Mouse (Mus musculus): ENCODE results near the gene Tmem44. TPM values are rescaled to one million over a fixed set of nuclear protein-coding genes. Genes with fewer than 3 reads are reported as not detected.
"Not testable (repeated sequence)": the region's sequence is repeated elsewhere in the genome, so short reads cannot be mapped to it uniquely, and the experiment has no call there.

Tmem44 gene
- polyA plus RNA-seq, 1 experiment from 2014 or later = 39.3 TPM

DNA sequence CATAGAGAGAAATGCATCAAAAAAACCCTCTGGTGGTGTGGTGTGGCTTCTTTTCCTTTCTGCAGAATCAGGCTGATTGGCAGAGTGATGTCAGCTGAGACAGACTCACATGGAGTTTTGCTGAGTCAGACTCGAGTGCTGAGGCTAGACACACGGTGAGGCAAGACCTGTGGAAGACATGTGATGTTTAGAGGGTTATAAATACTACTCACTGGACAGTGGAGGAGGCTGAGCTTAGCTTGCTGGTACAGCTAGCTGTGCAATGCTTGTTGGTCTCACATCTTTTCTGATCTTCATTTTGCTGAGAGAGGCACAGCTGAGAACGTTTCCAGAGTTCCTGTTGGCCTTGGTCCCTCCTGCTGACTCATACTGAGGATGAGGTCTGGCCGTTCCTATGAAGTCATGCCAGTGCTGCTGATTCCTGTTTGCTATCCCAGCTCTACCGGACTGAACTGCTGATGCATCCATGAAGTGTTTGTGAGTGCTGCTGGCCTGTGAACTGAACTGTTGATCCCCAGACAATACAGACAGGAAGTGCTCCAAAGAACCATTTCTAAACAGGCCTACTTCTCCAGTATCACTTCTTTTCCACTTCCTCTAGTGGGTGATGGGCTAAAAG, 84.9 kb downstream of the Tmem44 start:
- H3K4me3 ChIP-seq = no peak overlapping the region
- DNase-seq (ENCODE audit: low spot score) = no peak
- no peaks in the 10 kb centered on the region for H3K4me1 ChIP-seq (replicated peaks)
- no peaks in the 10 kb centered on the region for H3K36me3 ChIP-seq
- no peaks in the 10 kb centered on the region for H3K27me3 ChIP-seq (ENCODE audit: insufficient read depth, poor library complexity, severe bottlenecking)
- WGBS = 75% methylated on average over 5 of the region's 5 CpGs
- H3K27ac ChIP-seq = no peak overlapping the region
- peaks cover 6% of the 10 kb centered on the region; the same call in 1 of the 2 replicates for H3K9me3 ChIP-seq

DNA sequence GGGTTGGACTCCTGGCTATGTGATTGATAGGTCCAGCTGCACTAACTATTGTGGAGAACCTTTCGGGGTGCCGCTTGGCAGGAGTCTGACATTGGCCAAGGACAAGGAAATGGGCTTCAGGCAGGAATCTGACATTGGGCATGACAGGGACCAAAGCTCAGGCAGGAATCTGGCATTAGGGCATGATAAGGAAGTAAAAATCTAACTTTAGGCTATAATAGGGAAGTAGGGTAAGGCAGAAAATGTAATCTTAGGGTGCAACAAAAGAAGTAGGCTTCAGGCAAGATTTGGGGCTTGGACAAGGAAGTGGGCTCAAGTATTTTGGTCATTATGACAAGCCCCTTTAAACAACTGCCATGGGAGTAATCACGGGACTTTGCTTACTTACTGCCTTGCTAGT, 85.9 kb downstream of the Tmem44 start:
- H3K27me3 ChIP-seq (ENCODE audit: insufficient read depth, poor library complexity, severe bottlenecking); H3K27ac ChIP-seq: not testable (repeated sequence)

More for the DNA sequence above, 85.9 kb downstream of the Tmem44 start:
- not testable (repeated sequence) for H3K9me3 ChIP-seq; H3K36me3 ChIP-seq; H3K4me1 ChIP-seq (replicated peaks); DNase-seq (ENCODE audit: low spot score); H3K4me3 ChIP-seq
- WGBS = 87% methylated on average over 3 of the region's 3 CpGs

Other genes starting within 250 kb of the Tmem44 start
- 1.7 and 1.8 TPM in 2 replicates for gene Gp5, start 240.1 kb downstream of the Tmem44 start, polyA plus RNA-seq (2016; fragmentation: Nextera tagmentation; extraction: Ambion mirVana)
- gene Atp13a3, start 144.9 kb downstream of the Tmem44 start, polyA plus RNA-seq (2016; fragmentation: Nextera tagmentation; extraction: Ambion mirVana) = 7.0 and 7.8 TPM in 2 replicates
- 74.5 and 78.5 TPM in 2 replicates for gene Lsg1, start 36.8 kb upstream of the Tmem44 start, polyA plus RNA-seq (2016; fragmentation: Nextera tagmentation; extraction: Ambion mirVana)
- 15.5 and 16.6 TPM in 2 replicates for gene Fam43a, start 48.9 kb upstream of the Tmem44 start, polyA plus RNA-seq (2016; fragmentation: Nextera tagmentation; extraction: Ambion mirVana)

Data from hindbrain, embryonic 10.5 days (tissue).